Mouse (Mus musculus) erythroblast, embryonic 14.5 days (primary cell): ENCODE data around the gene Mafb.

ENCODE experiments used
- GATA1 ChIP-seq: IDR thresholded peaks from 2 replicates; pipeline ENCODE4 v1.6.1; 2012; ENCODE audit warnings: low read length, inconsistent platforms, mixed read lengths
- TAL1 ChIP-seq: IDR thresholded peaks from 3 replicates; pipeline ENCODE4 v1.6.1; 2012; ENCODE audit warnings: low read length, inconsistent platforms, mixed read lengths

GRCm38 (mm10) chr2:160351038-160351574 lies 15.8 kb downstream of the Mafb start:
- TF ChIP-seq GATA1 (no peak), TAL1 (no peak)
